Mouse (Mus musculus) liver, embryonic 14.5 days (tissue): ENCODE measurements around the gene Apoh.

Source experiments
- CTCF ChIP-seq: IDR thresholded peaks from 2 replicates; pipeline ENCODE4 v1.5.1; 2016; ENCODE audit warnings: antibody characterized with exemption, low read depth, control low read depth
- EP300 ChIP-seq: IDR thresholded peaks from 2 replicates; pipeline ENCODE4 v1.6.1; 2016; ENCODE audit warnings: antibody characterized with exemption, low read depth

GRCm38 (mm10) chr11:108429076-108429475 is 85.9 kb downstream of the Apoh start:
- TF ChIP-seq EP300: no peak
- TF ChIP-seq CTCF: no peak
